Mouse (Mus musculus): ENCODE data around the gene Acap2. TPM values are rescaled to one million over a fixed set of nuclear protein-coding genes. Genes with fewer than 3 reads are reported as not detected.
A peak's percentile ranks its signal among the peaks of the same experiment; 100 is the strongest.

The Acap2 gene
- total RNA-seq, 1 experiment from 2014 or later: 107 TPM

DNA sequence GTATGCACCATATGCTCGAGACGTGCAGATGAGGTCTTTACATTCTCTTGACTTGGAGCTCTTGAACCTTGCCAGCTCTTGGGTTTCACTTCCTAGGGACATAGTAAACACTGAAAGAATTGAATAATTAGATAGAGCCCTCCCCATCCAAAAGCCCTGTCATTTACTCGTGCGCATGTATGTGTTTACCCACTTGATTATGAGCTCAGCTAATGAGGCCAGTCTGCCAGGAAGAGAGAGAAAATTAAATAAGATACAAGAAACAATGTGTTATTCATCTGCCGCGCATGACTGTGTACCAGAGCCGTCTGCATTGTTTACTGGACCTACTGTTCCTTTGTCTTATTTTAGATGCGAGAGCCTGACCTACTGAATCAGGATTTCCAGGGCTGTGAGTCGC lies 10.5 kb upstream of the Acap2 start:
- no peak for ATAC-seq (replicated peaks; ENCODE audit: insufficient number of reproducible peaks, low FRiP score, low TSS enrichment, poor library complexity, severe bottlenecking)

DNA sequence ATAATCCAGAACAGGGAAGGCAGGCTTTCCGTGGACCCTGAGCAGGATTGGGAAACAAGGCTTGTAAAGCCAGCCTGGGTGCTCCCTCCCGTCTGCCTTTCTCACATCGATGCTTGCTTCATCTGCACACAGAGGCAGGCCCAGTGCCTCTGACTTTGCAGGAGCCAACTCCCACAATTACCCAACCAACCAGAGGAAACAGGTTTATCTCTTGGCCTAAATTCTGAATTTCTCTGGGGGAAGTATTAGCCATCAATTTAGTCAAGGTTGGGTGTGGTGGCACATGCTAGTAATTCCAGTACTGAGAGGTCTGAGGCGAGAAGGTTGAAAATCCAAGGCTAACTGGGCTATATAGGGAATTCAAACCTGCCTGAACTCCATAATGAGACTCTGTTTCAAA lies 9.4 kb upstream of the Acap2 start:
- ATAC-seq (replicated peaks; ENCODE audit: insufficient number of reproducible peaks, low FRiP score, low TSS enrichment, poor library complexity, severe bottlenecking): 0 out of 2 replicates have a peak, but pooled peaks have one; percentile 24

DNA sequence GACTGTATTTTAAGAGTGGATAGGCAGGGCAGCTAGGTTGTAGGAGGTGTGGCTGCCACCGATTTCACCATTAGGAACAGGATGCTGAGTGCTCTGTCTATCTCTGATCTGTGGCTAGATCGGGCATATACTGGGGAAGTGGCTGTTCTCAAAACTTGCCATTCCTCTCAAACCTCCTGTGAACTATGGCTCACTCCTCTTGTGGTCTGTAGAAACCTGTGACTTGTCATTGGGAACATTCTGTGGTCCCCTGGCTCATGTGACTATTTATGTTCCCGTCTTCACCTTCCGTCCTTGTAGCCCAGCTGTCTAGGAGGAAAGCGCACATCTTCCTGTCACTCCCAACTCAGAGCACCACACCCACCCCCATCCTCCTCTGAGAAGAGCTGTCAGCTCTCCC lies 8.9 kb upstream of the Acap2 start:
- peak; percentile 76 for ATAC-seq (replicated peaks; ENCODE audit: insufficient number of reproducible peaks, low FRiP score, low TSS enrichment, poor library complexity, severe bottlenecking)

DNA sequence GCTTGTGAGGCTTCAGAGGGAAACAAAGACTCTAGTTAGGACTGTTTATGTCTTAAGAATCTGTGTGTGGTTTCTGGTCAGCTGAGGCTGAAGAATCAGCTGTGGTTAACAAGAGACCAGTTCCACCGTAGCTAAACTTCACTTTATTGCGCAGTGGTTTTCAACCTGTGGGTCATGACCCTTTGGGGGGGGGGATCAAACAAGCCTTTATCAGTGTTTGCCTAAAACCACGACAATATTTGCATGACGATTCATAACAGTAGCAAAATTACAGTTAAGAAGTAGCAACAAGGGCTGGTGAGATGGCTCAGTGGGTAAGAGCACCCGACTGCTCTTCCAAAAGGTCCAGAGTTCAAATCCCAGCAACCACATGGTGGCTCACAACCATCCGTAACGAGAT lies 4.7 kb upstream of the Acap2 start:
- no peak for ATAC-seq (replicated peaks; ENCODE audit: insufficient number of reproducible peaks, low FRiP score, low TSS enrichment, poor library complexity, severe bottlenecking)

DNA sequence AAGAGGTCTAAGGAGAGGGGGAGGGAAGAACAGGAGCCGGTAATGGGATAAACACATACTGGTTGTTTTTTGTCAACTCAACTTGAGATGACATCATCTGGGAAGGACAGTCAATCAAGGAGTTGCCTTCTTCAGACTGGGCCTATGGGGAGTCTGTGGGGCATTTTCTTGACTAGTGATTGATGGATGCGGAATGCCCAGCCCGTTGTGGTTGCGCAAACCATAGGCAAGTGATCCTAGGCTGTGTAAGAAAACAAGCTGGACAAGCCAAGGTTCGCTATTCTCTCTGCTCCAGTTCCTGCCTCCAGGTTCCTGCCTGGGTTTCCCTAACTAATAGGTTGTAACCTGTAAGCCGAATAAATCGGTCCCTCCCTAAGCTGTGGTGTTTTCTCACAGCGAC lies 4.1 kb upstream of the Acap2 start:
- ATAC-seq (replicated peaks; ENCODE audit: insufficient number of reproducible peaks, low FRiP score, low TSS enrichment, poor library complexity, severe bottlenecking): no peak

DNA sequence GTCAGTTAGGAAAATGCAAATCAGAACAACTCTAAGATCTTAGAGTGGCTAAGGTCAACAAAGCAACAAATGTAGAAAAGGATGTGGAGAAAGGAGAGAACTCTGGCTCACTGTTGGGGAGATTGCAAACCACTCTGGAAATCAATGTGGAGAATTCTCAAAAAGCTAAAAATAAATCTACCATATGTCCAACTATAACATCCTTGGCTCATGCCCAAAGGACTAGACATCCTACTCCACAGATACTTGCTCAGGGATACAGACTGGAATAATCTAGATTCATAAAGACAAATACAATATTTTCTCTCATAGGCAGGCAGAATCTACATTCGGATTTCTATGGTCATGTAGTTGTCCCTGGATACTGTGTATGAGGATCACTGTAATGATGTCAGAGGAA lies 3.2 kb upstream of the Acap2 start:
- ATAC-seq (replicated peaks; ENCODE audit: insufficient number of reproducible peaks, low FRiP score, low TSS enrichment, poor library complexity, severe bottlenecking): no peak

DNA sequence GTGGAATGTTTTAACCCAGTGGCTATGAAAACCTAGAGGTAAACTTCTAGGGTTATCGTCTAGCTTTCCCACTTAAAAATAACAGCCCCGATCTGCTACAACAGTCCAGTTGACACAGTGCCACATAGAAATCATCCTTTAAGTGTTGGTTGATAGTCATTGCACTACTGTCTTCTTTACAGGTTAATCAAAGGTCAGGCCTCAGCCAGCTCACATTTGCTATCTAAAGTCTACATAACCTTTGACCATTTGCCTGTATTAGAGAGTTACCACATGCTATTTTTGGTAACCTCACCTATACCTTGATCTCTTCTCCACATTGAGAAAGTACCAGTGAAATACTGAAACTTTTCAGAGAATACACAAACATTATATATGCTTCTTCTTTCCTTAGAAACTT lies 659 bp upstream of the Acap2 start:
- no peak for ATAC-seq (replicated peaks; ENCODE audit: insufficient number of reproducible peaks, low FRiP score, low TSS enrichment, poor library complexity, severe bottlenecking)

DNA sequence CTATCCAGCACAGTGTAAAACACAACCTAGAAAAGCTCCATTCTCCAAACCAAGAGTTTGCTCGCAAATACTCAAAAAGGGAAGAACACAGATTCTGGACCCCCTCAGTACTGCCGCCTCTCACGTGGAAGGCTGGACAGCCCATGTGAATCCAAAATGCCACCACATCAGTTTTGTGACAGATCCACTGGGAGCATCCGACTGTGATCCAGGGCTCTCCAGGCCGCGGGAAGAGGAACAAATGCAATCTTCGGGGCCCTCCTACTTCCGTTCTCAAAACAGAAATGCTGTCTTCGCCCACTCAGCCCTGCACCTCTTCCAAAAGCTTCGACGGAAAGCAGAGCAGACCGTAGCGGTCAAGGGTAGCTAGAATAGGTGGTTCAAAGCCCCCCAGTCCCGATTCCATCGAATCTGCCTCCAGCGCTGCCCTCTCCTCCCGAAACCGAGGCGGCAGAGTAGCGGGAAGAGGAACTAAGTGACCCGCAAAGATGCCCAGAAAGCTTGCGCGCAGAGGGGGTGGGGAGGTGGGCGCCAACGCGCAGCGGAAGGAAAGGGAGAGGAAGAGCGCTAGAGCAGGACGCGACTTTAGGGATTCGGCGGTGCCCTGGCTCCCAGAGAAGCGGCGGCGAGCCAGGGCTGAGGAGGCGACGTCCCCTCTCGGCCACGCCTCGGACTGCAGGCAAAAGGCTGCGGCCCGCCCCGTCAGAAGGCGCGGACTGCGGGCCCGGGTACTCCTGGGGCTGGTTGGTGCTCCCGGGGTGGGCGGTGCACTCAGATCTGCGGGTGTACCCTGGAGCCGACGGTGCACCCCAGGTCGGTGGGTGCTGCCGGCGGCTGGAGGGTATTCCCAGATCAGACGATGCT lies 887 bp downstream of the Acap2 start:
- ATAC-seq (replicated peaks; ENCODE audit: insufficient number of reproducible peaks, low FRiP score, low TSS enrichment, poor library complexity, severe bottlenecking): peak; percentile 23; the same call in 1 of the 2 replicates

DNA sequence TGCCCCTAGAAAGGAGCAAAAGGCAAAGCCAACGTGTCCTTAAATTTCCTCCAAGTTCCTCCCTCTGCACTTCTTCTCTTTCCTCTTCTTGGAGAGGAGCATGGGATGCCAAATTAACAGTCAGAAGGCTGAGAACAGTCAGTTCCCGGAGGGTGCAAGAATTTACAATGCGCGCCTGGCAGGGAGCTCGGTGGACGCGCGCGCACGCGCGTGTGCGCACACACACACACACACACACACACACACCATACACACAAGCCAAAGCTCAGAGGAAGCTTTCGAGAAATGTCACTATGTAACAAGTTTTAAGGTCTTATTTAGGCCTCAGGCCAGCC lies 1.5 kb downstream of the Acap2 start:
- no peak for ATAC-seq (replicated peaks; ENCODE audit: insufficient number of reproducible peaks, low FRiP score, low TSS enrichment, poor library complexity, severe bottlenecking)

DNA sequence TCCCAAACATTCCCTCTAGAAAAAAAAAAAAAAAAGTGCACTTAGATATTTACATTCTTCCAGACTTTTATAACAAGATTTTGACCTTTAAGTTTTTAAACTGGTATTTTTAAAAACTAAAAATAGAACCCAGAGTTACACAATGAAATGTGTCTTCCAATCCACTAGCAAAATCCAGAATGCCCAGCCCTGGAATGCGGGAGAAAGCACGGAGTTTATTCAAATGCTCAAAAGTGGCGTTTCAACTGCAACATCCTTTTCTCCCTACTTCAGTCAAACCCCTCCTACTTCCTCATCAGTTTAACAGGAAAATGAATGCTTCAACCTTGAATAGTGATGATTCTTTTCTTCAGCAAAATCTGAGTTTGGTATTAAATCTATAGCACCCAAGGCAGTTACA lies 4.1 kb downstream of the Acap2 start:
- ATAC-seq (replicated peaks; ENCODE audit: insufficient number of reproducible peaks, low FRiP score, low TSS enrichment, poor library complexity, severe bottlenecking): no peak

DNA sequence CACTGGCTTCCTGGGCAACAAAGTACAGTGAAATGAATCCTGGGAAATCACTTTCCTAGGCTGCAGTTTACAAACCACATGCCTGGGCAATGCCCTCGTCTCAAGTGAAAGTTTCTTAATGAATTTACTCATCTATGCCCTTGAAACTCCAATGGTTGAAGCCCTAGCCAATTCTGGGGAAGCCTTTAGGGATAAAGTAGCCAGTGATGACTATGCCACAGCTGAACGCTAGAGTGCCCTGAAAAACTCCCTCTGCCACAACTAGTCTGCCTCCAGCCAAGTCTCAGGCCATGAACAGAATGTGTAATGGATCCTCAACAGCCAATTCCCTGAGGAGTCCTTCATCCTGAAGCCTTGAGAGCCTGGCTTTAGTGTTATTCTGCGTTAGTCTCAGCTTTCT lies 8.5 kb downstream of the Acap2 start:
- ATAC-seq (replicated peaks; ENCODE audit: insufficient number of reproducible peaks, low FRiP score, low TSS enrichment, poor library complexity, severe bottlenecking): no peak

DNA sequence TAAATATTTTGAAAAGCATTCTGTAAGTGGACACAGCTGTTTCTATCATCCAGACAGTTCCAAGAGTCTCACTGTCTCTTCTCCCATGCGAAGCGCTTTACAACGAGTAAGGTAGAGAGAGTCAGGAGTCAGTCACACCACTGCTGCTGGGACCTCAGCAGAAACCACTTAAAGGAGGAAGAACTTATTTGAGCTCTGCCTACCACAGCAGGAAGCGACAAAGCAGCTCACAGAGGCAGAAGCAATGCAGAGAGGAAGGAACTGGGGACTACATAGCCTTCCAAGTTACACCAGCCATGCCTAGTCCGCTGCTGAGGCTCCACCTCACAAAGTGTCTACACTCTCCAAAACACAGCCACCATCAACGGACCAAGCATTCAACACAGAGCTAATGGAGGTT lies 9.2 kb downstream of the Acap2 start:
- ATAC-seq (replicated peaks; ENCODE audit: insufficient number of reproducible peaks, low FRiP score, low TSS enrichment, poor library complexity, severe bottlenecking): peak; percentile 87

DNA sequence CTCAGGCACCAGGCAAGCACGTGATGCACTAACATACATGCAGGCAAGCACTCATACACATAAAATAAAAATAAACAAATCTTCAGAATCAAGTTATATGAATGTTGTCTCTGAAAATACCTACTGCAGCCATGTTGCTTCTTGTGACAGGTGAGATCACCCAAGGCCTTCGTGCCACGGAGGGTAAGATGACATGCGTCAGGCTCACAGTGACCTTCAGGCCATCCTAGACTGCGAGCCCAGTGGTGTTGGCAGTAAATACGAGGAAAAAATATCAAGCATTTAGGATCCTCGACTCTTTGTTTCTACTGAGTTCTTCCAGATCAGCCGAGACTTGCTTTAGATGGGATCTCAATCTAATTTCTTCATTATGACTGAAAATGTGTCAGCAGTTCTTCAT lies 10.6 kb downstream of the Acap2 start:
- no peak for ATAC-seq (replicated peaks; ENCODE audit: insufficient number of reproducible peaks, low FRiP score, low TSS enrichment, poor library complexity, severe bottlenecking)

DNA sequence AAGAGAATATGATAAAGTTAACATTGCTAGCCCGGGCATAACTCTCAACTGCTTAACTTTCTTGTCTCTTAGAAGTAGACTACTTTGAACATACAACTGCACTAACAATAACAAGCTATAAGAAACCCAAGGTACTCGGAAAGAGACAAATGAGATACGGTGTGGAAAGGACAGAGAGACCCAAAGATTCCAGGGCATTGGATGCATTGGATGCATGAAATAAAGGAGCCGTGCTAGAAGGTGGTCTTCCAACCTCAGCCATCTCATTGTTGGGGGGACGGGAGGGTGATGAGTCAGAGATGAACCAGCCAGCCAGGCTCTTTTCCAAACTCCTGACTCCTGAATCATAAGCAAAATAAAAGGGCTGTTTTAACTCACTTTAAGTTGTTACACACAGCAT lies 11.8 kb downstream of the Acap2 start:
- no peak for ATAC-seq (replicated peaks; ENCODE audit: insufficient number of reproducible peaks, low FRiP score, low TSS enrichment, poor library complexity, severe bottlenecking)

DNA sequence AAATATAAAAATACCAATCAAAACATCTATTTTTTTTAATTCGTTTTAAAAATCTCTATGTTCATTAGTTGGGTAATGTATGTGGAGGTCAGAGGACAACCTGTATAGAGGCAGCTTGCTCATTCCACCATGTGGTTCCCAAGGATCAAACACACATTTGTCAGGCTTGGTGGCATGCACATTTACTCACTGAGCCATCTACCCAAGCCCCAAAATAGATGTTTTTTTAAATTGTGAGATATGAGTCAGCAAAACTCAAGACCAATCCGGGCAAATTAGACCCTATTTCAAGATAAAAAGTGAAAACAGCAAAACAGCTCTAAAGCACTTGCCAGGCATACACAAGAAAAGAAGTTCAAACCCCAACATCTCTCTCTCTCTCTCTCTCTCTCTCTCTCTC lies 12.2 kb downstream of the Acap2 start:
- no peak for ATAC-seq (replicated peaks; ENCODE audit: insufficient number of reproducible peaks, low FRiP score, low TSS enrichment, poor library complexity, severe bottlenecking)

DNA sequence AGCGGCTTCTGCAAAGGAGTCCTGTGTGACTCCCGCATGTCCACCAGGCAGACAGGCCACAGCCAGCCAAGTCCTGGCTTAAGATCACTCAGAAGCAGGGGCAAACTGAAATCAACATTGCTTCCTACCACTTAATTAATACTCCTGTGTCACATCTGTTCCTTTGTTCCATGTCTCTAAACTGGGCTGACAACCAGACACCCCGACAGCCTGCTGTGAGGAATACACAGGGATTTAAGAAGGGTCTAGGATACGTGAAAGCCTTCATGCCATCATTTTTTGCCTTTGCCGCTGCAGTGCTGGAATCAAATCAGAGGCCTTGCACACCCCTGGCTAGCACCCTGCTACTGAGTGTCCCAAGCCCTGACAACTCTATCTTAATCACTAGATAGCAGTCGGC lies 12.8 kb downstream of the Acap2 start:
- peak; percentile 32; the same call in 1 of the 2 replicates for ATAC-seq (replicated peaks; ENCODE audit: insufficient number of reproducible peaks, low FRiP score, low TSS enrichment, poor library complexity, severe bottlenecking)

DNA sequence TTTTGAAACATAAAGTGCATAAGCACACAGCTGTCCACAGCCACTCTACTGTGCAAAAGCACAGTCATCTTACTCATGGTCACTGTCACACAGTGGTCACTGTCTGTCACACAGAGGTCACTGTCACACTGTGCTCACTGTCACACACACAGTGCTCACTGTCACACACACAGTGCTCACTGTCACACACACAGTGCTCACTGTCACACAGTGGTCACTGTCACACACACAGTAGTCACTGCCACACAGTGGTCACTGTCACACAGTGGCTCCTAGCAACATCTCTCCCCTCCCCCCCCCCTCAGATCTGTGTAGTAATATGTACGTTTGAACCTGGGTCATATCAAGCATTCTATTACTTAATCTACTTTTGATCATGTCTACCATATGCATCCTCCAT lies 13.9 kb downstream of the Acap2 start:
- no peak; the same call in 1 of the 2 replicates for ATAC-seq (replicated peaks; ENCODE audit: insufficient number of reproducible peaks, low FRiP score, low TSS enrichment, poor library complexity, severe bottlenecking)

DNA sequence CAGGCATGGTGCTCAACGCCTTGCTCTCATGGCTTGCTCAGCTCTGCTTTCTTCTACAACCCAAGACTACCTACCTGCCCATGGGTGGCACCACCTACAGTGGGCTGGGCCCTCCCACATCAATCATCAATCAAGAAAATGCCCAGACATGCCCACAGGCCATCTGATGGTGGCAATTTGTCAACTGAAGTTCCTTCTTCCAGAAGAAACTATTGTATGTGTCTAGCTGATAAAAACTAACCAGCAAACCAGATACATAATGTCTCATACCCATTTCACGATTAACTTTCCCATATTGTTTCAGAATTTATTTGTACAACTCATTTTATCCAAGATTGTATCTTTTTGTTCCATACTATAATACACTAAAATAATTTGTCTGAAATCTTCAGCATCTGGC lies 15.3 kb downstream of the Acap2 start:
- ATAC-seq (replicated peaks; ENCODE audit: insufficient number of reproducible peaks, low FRiP score, low TSS enrichment, poor library complexity, severe bottlenecking): no peak

DNA sequence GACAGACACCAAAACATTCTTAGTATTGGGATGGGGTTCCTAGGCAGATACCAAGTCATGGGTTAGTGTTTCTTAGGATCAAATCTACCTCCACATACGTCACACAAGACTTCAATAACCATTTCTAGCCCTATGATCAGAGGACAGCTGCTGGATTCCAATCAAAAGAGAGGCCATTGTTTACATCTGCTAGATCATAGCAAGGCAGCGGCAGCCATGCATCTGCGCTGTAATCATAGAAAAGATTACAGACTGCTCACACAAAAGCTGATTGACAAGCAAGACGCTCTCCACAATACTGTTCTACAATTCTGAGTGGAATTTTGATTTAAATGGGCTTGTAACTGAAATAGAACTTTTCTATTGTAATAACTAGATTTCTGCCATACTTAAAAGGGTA lies 16.3 kb downstream of the Acap2 start:
- no peak for ATAC-seq (replicated peaks; ENCODE audit: insufficient number of reproducible peaks, low FRiP score, low TSS enrichment, poor library complexity, severe bottlenecking)

DNA sequence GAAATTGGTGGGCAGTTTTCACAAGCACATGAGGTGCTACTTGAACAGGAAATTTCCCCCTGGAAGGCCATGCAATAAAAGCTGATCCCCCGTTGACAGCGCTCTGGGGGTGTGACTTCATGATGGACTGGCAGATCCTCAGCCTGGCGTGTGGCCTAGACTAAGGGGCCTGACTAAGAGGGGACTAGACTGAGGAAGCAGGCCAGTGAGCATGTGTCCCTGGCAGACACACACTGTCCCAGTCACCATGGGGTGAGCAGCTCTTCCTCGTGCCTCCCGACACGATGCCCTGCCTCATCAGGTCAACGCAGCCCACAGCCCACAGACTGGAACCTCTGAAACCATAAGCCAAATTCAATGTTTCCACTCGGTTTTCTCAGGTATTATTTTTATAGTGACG lies 18.5 kb downstream of the Acap2 start:
- no peak for ATAC-seq (replicated peaks; ENCODE audit: insufficient number of reproducible peaks, low FRiP score, low TSS enrichment, poor library complexity, severe bottlenecking)

DNA sequence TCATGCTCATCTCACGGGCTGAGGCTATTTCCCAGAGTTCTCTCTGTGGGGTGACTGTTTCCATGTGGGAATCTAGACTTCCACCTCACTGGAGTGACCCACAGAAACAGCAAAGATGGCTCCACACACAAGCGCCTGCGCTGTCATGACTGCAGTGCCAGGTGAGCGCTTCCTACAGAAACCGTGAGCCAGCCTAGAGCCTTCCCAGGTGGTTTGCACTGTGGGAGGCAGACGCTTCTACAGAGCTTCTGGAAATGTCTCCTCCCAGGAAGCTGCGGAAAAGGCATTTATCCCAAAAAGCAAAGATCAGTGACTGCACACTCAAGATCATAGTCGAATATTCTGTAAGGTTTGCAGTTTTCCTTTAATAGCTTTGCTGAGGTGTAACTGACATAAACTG lies 20.2 kb downstream of the Acap2 start:
- ATAC-seq (replicated peaks; ENCODE audit: insufficient number of reproducible peaks, low FRiP score, low TSS enrichment, poor library complexity, severe bottlenecking): no peak
